Mouse (Mus musculus): ENCODE data around the gene Jaml. TPM values are rescaled to one million over a fixed set of nuclear protein-coding genes. Genes with fewer than 3 reads are reported as not detected.

Jaml gene
- polyA plus RNA-seq, 1 experiment from 2014 or later, result 0.32 TPM

DNA sequence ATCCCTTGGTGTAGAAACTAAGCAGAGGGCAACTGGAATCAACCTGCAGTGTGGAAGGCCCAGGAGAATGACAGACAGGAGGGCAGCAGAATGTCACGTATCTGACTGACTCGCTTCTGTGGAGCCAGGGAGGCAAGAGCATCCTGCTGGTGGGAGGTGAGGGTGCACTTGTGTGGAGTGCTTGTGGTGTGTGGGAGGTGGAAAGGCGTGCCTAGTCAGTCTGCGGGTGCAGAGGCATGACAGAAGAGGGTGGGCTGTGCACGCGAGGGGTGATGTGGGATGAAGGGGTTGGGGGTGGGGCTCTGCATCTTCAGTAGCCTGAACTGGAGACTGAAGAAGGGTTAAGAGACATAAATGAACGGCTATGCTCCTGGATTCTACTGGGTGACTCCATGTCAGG is 74.4 kb downstream of the Jaml start:
- no peaks in the 10 kb centered on the region for H3K4me1 ChIP-seq
- H3K27ac ChIP-seq (replicated peaks), result no peak overlapping the region
- 78% methylated on average over 7 of the region's 7 CpGs for WGBS
- H3K4me2 ChIP-seq, result no peak overlapping the region
- no peak for ATAC-seq (ENCODE audit: low FRiP score)
- no peak overlapping the region for H3K4me3 ChIP-seq (replicated peaks)
- H3K36me3 ChIP-seq, result no peaks in the 10 kb centered on the region
- H3K9me3 ChIP-seq (replicated peaks), result no peaks in the 10 kb centered on the region
- peaks cover 22% of the 10 kb centered on the region for H3K27me3 ChIP-seq (replicated peaks)
- H3K9ac ChIP-seq (replicated peaks), result no peak overlapping the region

Other genes with a start within 250 kb of the Jaml start
- gene Kmt2a, start 197.9 kb upstream of the Jaml start, polyA plus RNA-seq (2015; fragmentation: Nextera tagmentation; extraction: Ambion mirVana), result 20.3 and 23.3 TPM in 2 replicates
- gene Atp5l, start 158.4 kb upstream of the Jaml start, polyA plus RNA-seq (2015; fragmentation: Nextera tagmentation; extraction: Ambion mirVana), result 830 and 890 TPM in 2 replicates
- 31.8 and 34.2 TPM in 2 replicates for gene Ube4a, start 113.6 kb upstream of the Jaml start, polyA plus RNA-seq (2015; fragmentation: Nextera tagmentation; extraction: Ambion mirVana)
- gene Cd3g, start 98.8 kb upstream of the Jaml start, polyA plus RNA-seq (2015; fragmentation: Nextera tagmentation; extraction: Ambion mirVana), result 114 TPM in 1 of 2 replicates, not detected in the other
- gene Cd3d, start 97.4 kb upstream of the Jaml start, polyA plus RNA-seq (2015; fragmentation: Nextera tagmentation; extraction: Ambion mirVana), result 31.2 TPM in 1 of 2 replicates, not detected in the other
- 0.19 and 57.9 TPM in 2 replicates for gene Cd3e, start 69.6 kb upstream of the Jaml start, polyA plus RNA-seq (2015; fragmentation: Nextera tagmentation; extraction: Ambion mirVana)
- 0.77 and 8.6 TPM in 2 replicates for gene Mpzl2, start 39.4 kb upstream of the Jaml start, polyA plus RNA-seq (2015; fragmentation: Nextera tagmentation; extraction: Ambion mirVana)
- 1.00 and 2.0 TPM in 2 replicates for gene Mpzl3, start 24.0 kb upstream of the Jaml start, polyA plus RNA-seq (2015; fragmentation: Nextera tagmentation; extraction: Ambion mirVana)
- gene Scn2b, start 38.6 kb downstream of the Jaml start, polyA plus RNA-seq (2015; fragmentation: Nextera tagmentation; extraction: Ambion mirVana), result 11.9 and 12.0 TPM in 2 replicates
- gene Scn4b, start 59.2 kb downstream of the Jaml start, polyA plus RNA-seq (2015; fragmentation: Nextera tagmentation; extraction: Ambion mirVana), result 0.55 and 2.0 TPM in 2 replicates
- gene BC049352, start 102.8 kb downstream of the Jaml start, polyA plus RNA-seq (2015; fragmentation: Nextera tagmentation; extraction: Ambion mirVana), result not detected in 2 replicates
- gene Tmprss4, start 124.9 kb downstream of the Jaml start, polyA plus RNA-seq (2015; fragmentation: Nextera tagmentation; extraction: Ambion mirVana), result 2.7 TPM in 1 of 2 replicates, not detected in the other
- 0.69 and 2.1 TPM in 2 replicates for gene Il10ra, start 190.0 kb downstream of the Jaml start, polyA plus RNA-seq (2015; fragmentation: Nextera tagmentation; extraction: Ambion mirVana)
- gene Tmprss13, start 239.9 kb downstream of the Jaml start, polyA plus RNA-seq (2015; fragmentation: Nextera tagmentation; extraction: Ambion mirVana), result 0.04 and 0.24 TPM in 2 replicates

Data from neural tube, embryonic 15.5 days (tissue).